Mouse (Mus musculus) kidney, adult 2 months (tissue): ENCODE data around the gene Fut11. TPM values are rescaled to one million over a fixed set of nuclear protein-coding genes. Genes with fewer than 3 reads are reported as not detected.
A peak's percentile ranks its signal among the peaks of the same experiment; 100 is the strongest.

Experiments
- DNase-seq: peaks from one replicate; pipeline ENCODE4 v3.0.0; 2021
- H3K27ac ChIP-seq: fragments of 200-500 bp; 2 replicates; pipeline ENCODE4 v1.5.1; 2012; ENCODE audit warnings: low read depth, low read length, control low read depth, inconsistent platforms; ENCODE audit not compliant: insufficient read depth
- H3K27me3 ChIP-seq: fragments of 200-500 bp; replicated peaks from 2 replicates; pipeline ENCODE4 v1.6.1; 2012; ENCODE audit warnings: mild to moderate bottlenecking, moderate library complexity, low read length, inconsistent platforms; ENCODE audit not compliant: control insufficient read depth, insufficient read depth
- H3K36me3 ChIP-seq: fragments of 200-500 bp; 2 replicates; pipeline ENCODE4 v1.6.1; 2012; ENCODE audit warnings: mild to moderate bottlenecking, moderate library complexity, low read length, inconsistent platforms; ENCODE audit not compliant: control insufficient read depth, insufficient read depth
- H3K4me1 ChIP-seq: fragments of 200-500 bp; 2 replicates; pipeline ENCODE4 v1.6.1; 2011; ENCODE audit warnings: low read length; ENCODE audit not compliant: control insufficient read depth, insufficient read depth
- H3K4me3 ChIP-seq: fragments of 200-500 bp; 2 replicates; pipeline ENCODE4 v1.5.1; 2011; ENCODE audit warnings: mild to moderate bottlenecking, low read depth, low read length, control low read depth; ENCODE audit not compliant: insufficient read depth
- CTCF ChIP-seq: fragments of 200-500 bp; conservative IDR thresholded peaks from 2 replicates; pipeline ENCODE4 v1.5.1; 2011; ENCODE audit warnings: low read depth, mild to moderate bottlenecking, control low read depth, low read length, moderate library complexity, mixed read lengths; ENCODE audit not compliant: insufficient read depth, insufficient read length
- POLR2A ChIP-seq: fragments of 200-500 bp; IDR thresholded peaks from one replicate; pipeline ENCODE4 v1.6.1; 2011; ENCODE audit warnings: low read depth, low read length, control low read depth
- WGBS: fragments of 180-500 bp; shearing (Covaris S2); methylation state at CpG from one replicate; pipeline ENCODE4 v1.1.7; 2018; 5-methylcytosine and 5-hydroxymethylcytosine counted together
- polyA plus RNA-seq: library from polyadenylated mRNA; depleted of rRNA; stranded (reverse); fragments of >200 nt; gene quantifications from 2 replicates; pipeline ENCODE4 v1.2.3, GENCODE M21; 2012

Gene Fut11
- polyA plus RNA-seq, 1 experiment: 7.9 TPM

DNA sequence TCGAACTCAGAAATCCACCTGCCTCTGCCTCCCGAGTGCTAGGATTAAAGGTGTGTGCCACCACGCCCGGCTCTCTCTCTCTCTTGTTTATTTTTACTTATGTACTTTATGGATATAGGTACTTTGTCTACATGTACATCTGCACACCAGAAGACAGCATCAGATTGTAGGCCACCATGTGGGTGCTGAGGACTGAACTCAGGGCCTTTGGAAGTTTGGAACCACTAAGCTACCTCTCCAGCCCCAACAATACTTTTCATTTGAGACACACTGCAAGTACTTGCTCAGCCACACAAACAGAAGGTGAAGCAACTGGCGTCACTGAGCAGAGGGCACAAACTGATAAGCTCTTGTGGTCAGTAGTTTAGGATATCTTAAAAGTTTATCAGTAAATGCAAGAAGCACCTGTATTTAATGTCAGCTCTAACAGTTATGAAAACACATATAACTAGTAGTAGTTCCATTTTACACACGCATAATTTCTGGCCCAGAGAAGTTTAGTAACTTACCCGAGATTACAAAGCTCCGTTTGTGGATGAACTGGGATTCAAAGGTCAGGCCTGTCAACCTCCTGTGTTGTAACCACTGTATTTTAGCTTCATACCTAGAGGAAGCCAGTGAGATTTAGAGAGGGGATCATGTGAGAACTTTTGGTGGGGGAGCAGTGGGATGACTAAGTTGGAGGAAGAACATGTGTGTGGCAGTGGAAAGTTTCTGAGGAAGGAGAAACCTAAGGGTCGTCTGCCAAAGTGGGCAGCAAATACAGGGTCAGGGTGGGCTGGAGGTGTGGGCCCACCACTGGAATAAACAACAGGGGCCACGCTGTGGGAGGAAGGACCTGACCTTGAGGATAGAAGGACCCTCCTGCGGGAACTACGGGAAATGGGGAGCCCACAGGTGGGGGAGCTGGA lies 38.5 kb downstream of the Fut11 start:
- Histone ChIP-seq H3K27ac (peak overlapping the region; percentile 83; the same call in 1 of the 2 replicates), H3K27me3 (no peaks in the 10 kb centered on the region), H3K36me3 (peaks cover 4% of the 10 kb centered on the region; the same call in 1 of the 2 replicates), H3K4me3 (peak overlapping the region; percentile 97), H3K4me1 (peaks cover 3% of the 10 kb centered on the region; the same call in 1 of the 2 replicates)
- DNase-seq: peak; percentile 37
- TF ChIP-seq CTCF: no peak
- TF ChIP-seq POLR2A: no peak
- WGBS: 37% methylated on average over 12 of the region's 12 CpGs

DNA sequence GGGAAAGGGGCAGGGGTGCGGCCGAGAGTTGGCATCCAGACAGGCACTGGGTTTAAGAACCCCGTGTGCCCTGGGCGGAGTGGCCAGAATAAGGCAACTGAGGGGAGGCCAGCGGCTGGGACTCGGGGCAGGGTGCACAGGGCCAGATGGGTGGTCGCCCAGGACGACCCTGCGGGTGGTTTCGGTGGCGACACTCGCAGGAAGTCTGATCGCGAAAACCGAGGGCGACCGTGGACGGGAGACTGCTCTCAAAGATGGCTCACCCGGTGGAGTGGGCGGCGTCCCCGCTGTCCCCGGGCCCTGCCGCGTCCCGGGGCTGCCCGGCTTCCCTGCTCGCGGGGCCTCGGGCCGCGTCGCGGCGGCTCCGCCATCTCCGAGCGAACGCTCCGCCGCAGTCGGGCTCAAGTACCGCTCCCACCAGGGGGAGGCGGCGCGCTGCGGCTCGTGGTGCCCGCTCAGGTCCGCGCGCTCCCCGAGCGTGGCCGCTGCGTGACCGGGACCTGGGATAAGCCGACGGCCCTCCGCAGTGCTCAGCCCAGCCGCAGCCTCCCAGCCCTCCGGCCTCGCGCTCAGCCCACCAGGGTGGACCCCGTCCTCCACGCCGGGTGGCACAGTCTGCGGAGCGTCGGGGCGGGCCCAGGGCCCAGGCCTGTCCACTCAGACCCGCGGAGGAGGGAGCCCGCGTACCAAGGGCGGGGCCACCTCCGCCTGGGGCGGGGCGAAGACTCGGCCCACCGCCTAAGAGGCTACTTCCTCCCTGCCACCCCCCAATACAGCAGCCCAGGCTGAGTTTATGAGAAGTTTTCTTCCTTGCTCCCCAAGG lies 39.4 kb downstream of the Fut11 start, which contains the start of gene Ndst2:
Gene Ndst2 (minus strand): TSS at position 611 of the 823 bp plus-strand sequence.
- peak; percentile 92 for DNase-seq
- TF ChIP-seq POLR2A: no peak
- TF ChIP-seq CTCF: no peak
- peak within 1 kb of the TSS; percentile 83 for H3K27ac ChIP-seq
- under 1% methylated on average over 60 of the region's 81 CpGs for WGBS
- H3K27me3 ChIP-seq: no peaks in the 10 kb centered on the region
- peak within 1 kb of the TSS; percentile 97 for H3K4me3 ChIP-seq
- H3K4me1 ChIP-seq: peaks cover 3% of the 10 kb centered on the region; the same call in 1 of the 2 replicates
- H3K36me3 ChIP-seq: peaks cover 2% of the 10 kb centered on the region; the same call in 1 of the 2 replicates

DNA sequence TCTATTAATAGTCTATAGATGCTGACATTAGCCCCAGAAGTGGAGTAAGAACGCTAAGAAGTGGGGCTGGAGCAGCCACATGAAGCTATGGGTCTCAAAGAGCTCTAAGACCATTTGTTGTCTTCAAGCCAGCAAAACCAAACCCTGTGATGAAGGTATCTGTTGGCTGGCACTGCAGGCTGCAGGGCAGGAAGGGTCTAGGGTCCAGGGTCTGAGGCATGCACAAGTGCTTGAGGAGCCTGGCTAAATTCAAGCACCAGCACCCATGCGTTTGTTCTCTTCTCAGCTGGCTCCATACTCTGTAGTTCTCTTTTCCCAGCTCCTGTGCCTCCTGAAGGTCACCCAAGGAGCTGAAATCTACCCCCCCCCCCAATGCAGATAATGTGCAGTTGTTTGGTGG lies 40.3 kb downstream of the Fut11 start:
- no peak overlapping the region for H3K4me3 ChIP-seq

DNA sequence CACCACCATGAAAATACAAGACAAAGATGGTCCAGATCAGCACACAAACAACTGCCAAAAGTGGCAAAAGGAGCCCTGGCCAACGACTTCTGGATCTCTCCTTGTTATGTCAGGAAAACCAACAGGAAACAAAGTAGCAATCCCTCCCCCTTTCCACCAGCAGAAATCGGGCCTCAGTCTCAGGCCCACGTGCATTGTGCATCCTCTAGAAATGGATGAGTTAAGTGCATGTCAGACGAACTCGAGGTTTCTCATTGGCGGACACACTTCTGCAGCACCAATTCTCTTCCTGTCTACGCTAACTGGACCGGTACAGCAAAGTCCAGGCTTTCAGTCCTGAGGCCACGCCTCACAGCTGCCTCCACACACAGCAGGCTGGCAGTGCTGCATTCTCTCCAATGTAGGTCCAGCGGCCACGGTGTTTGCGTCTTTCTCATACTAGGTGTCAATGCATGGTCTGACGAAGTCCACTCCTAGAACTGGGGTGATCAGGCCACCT lies 41.2 kb downstream of the Fut11 start:
- Histone ChIP-seq H3K27ac (no peak overlapping the region), H3K36me3 (0 out of 2 replicates have a peak, but pooled peaks cover 2% of the 10 kb centered on the region), H3K4me1 (peaks cover 3% of the 10 kb centered on the region; the same call in 1 of the 2 replicates), H3K4me3 (no peak overlapping the region), H3K27me3 (no peaks in the 10 kb centered on the region)
- no peak for TF ChIP-seq POLR2A
- TF ChIP-seq CTCF: no peak
- 74% methylated on average over 13 of the region's 13 CpGs for WGBS
- no peak for DNase-seq

More for the DNA sequence above, 40.3 kb downstream of the Fut11 start:
- Histone ChIP-seq H3K36me3 (0 out of 2 replicates have a peak, but pooled peaks cover 2% of the 10 kb centered on the region), H3K4me1 (peaks cover 3% of the 10 kb centered on the region; the same call in 1 of the 2 replicates), H3K27ac (no peak overlapping the region), H3K27me3 (no peaks in the 10 kb centered on the region)
- no peak for DNase-seq
- WGBS: 45% methylated on average over 2 of the region's 2 CpGs
- no peak for TF ChIP-seq POLR2A
- TF ChIP-seq CTCF: no peak

DNA sequence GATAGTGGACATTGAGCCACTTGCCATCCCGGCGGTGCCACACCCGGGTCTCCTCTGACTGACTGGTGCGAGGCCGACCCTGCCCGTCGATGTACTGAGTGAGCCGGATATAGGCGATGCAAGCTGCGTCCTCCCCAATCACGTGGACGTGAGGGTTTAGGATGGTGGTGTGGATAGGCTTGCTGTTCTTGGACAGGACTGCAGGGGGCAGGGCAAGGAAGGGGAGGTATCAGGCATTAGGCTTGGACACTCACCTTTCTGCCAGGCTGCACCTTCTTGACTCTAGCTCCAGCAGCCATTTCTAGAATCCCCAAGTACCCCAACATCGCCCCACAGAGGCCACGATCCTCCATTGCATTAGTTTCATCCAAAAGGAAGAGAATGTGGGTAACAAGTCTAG lies 42.5 kb downstream of the Fut11 start:
- Histone ChIP-seq H3K27me3 (no peaks in the 10 kb centered on the region), H3K4me3 (no peak overlapping the region), H3K27ac (no peak overlapping the region), H3K36me3 (0 out of 2 replicates have a peak, but pooled peaks cover 2% of the 10 kb centered on the region), H3K4me1 (peaks cover 3% of the 10 kb centered on the region; the same call in 1 of the 2 replicates)
- WGBS: 21% methylated on average over 14 of the region's 14 CpGs
- TF ChIP-seq CTCF: peak; percentile 89
- no peak for TF ChIP-seq POLR2A
- peak; percentile 75 for DNase-seq

DNA sequence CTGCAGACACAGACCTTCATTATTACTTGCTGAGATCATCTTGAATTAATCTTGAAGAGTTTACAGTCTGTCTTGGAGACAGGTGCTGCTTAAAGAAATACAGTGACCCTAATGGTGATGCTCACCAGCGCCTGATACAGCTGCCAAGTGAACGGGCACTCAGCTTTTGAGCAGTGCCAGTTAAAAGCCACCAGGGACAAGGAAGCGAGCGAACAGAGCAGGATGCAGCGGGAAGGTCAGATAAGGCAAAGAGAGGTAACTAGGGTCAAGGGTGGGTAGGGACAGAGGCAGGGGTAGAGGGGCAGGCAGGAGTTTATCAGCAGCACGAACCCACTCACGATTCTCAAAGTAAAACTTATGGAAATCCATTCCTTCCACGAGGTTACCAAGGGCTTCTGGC lies 43.7 kb downstream of the Fut11 start:
- TF ChIP-seq CTCF (no peak), POLR2A (no peak)
- no peak overlapping the region for H3K4me3 ChIP-seq
- 88% methylated on average over 8 of the region's 8 CpGs for WGBS
- peaks cover 2% of the 10 kb centered on the region; the same call in 1 of the 2 replicates for H3K36me3 ChIP-seq
- DNase-seq: no peak
- no peaks in the 10 kb centered on the region for H3K27me3 ChIP-seq
- no peak overlapping the region for H3K27ac ChIP-seq
- no peaks in the 10 kb centered on the region for H3K4me1 ChIP-seq
